18 mouse cellular contexts compared by ENCODE assay signal in genomic region chr6:127751499-127751898, GRCm38 (mm10). TPM values are rescaled to one million over a fixed set of nuclear protein-coding genes. Genes with fewer than 3 reads are reported as not detected.
"Had no signal": no experiment of that assay in that cellular context is flagged by ENCODE, and none has a peak within 500 bp of the region (broad histone marks: within the 10 kb centered on the region; RNA-seq: fewer than 3 reads in every experiment).

No protein-coding gene starts in this region.

- ATAC-seq: liver, embryonic 12.5 days; midbrain, embryonic 15.5 days had no signal

- H3K27ac ChIP-seq: left cerebral cortex, adult 2 months; limb, embryonic 15.5 days; liver, embryonic 12.5 days; midbrain, embryonic 15.5 days; neural tube, embryonic 12.5 days; stomach, embryonic 15.5 days had no signal

- H3K27me3 ChIP-seq: limb, embryonic 15.5 days; liver, embryonic 12.5 days; midbrain, embryonic 15.5 days; neural tube, embryonic 12.5 days; stomach, embryonic 15.5 days had no signal

- H3K36me3 ChIP-seq: limb, embryonic 15.5 days; liver, embryonic 12.5 days; midbrain, embryonic 15.5 days; neural tube, embryonic 12.5 days; stomach, embryonic 15.5 days had no signal

- H3K4me3 ChIP-seq: left cerebral cortex, adult 2 months; limb, embryonic 15.5 days; liver, embryonic 12.5 days; megakaryocyte, embryonic 14.5 days; midbrain, embryonic 15.5 days; neural tube, embryonic 12.5 days; stomach, embryonic 15.5 days had no signal

- DNase-seq: kidney, adult 8-10 months; kidney, postnatal 25 days; lung, embryonic 14.5 days; lung, postnatal 10 days; lung, postnatal 4 days; right cerebral cortex, postnatal 14 days; thymus, postnatal 36 days had no signal

- H3K4me2 ChIP-seq: limb, embryonic 15.5 days; liver, embryonic 12.5 days; lung, embryonic 14.5 days; midbrain, embryonic 15.5 days; neural tube, embryonic 12.5 days; stomach, embryonic 15.5 days had no signal

- H3K4me1 ChIP-seq: liver, embryonic 12.5 days; stomach, embryonic 15.5 days had no signal

- H3K9me3 ChIP-seq: limb, embryonic 15.5 days; liver, embryonic 12.5 days; midbrain, embryonic 15.5 days; neural tube, embryonic 12.5 days; stomach, embryonic 15.5 days had no signal

- H3K9ac ChIP-seq: limb, embryonic 15.5 days; liver, embryonic 12.5 days; lung, embryonic 14.5 days; midbrain, embryonic 15.5 days; neural tube, embryonic 12.5 days; stomach, embryonic 15.5 days had no signal

RNA-seq across cellular contexts. Expression of gene Prmt8, which starts 17.8 kb away (rescaled TPM):
- polyA plus RNA-seq: kidney, embryonic 16.5 days; liver, embryonic 12.5 days; liver, embryonic 16.5 days; lung, embryonic 14.5 days; spleen, adult 2 months; thymus, postnatal 0 days had no signal
